Mouse (Mus musculus) G1E (cell line): ENCODE results near the gene Astn2. TPM values are rescaled to one million over a fixed set of nuclear protein-coding genes. Genes with fewer than 3 reads are reported as not detected.

Experiments
- ATAC-seq: 2 replicates; pipeline ENCODE4 v1.8.0; 2016; ENCODE audit warnings: mild to moderate bottlenecking; ENCODE audit not compliant: insufficient number of reproducible peaks, poor library complexity, low FRiP score, severe bottlenecking; ENCODE audit errors: extremely low read depth
- DNase-seq: peaks from one replicate; pipeline ENCODE4 v3.0.0; 2012; ENCODE audit warnings: low spot score
- H3K27me3 ChIP-seq: 2 replicates; pipeline ENCODE4 v1.6.1; 2012; ENCODE audit warnings: mild to moderate bottlenecking, low read length, inconsistent platforms; ENCODE audit not compliant: insufficient read depth
- H3K36me3 ChIP-seq: replicated peaks from 2 replicates; pipeline ENCODE3; 2012; ENCODE audit warnings: mild to moderate bottlenecking, inconsistent platforms
- H3K4me1 ChIP-seq: 2 replicates; pipeline ENCODE4 v1.6.1; 2012; ENCODE audit warnings: low read depth, low read length, inconsistent platforms, mixed read lengths; ENCODE audit not compliant: insufficient read depth
- H3K4me3 ChIP-seq: 2 replicates; pipeline ENCODE4 v1.5.1; 2012; ENCODE audit warnings: low read depth, mild to moderate bottlenecking, inconsistent platforms, low read length, moderate library complexity, mixed read lengths
- H3K9me3 ChIP-seq: replicated peaks from 2 replicates; pipeline ENCODE4 v1.6.1; 2012; ENCODE audit warnings: inconsistent platforms
- CTCF ChIP-seq: IDR thresholded peaks from 2 replicates; pipeline ENCODE4 v1.5.1; 2012; ENCODE audit warnings: low read depth, low read length, inconsistent platforms, mixed read lengths
- GATA1 ChIP-seq: IDR thresholded peaks from 2 replicates; pipeline ENCODE4 v1.6.1; 2012; ENCODE audit warnings: borderline replicate concordance, low read length, inconsistent platforms, mixed read lengths
- GATA2 ChIP-seq: IDR thresholded peaks from 2 replicates; pipeline ENCODE4 v1.6.1; 2012; ENCODE audit warnings: low read depth, low read length, inconsistent platforms, borderline replicate concordance
- POLR2AphosphoS5 ChIP-seq: IDR thresholded peaks from 2 replicates; pipeline ENCODE4 v1.6.1; 2012; ENCODE audit warnings: low read depth, low read length, inconsistent platforms; ENCODE audit not compliant: insufficient replicate concordance
- TAL1 ChIP-seq: conservative IDR thresholded peaks from 2 replicates; pipeline ENCODE4 v1.6.1; 2012; ENCODE audit warnings: low read depth, low read length, inconsistent platforms, mixed read lengths
- polyA plus RNA-seq: library from polyadenylated mRNA; stranded (reverse); fragments of >175 nt; gene quantifications from 2 replicates; pipeline ENCODE4 v1.2.3, GENCODE M21; 2012
- total RNA-seq, 2 experiments: library from RNA; stranded (forward) in 1 of 2; stranded (reverse) in 1 of 2; fragments of 200-1000 nt in 1 of 2; fragments of >200 nt in 1 of 2; fragmentation: Nextera tagmentation in 1 of 2; gene quantifications; 2 replicates each; pipeline ENCODE4 v1.2.3; 2014 to 2017

Astn2 gene
- total and polyA plus RNA-seq, 3 experiments, result not detected

DNA sequence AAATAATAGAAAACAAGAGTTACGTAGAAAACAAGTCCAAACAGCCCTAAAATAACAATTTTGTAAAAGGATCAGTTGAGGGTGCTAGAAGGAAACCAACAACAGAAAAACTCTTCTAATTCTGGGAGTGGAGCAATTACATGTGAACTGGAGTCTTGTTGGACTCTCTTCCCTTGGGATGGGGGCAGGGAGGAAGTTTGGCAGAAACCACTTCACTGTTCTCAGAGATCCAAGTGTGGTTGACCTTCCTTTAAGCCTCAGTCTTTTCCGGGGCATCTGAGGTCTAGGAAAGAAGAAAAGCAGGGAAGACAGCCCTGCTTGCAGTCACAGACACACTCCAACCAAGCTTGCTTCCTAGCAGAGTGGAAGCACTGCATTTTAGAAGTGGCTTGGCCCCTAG is 896.3 kb downstream of the Astn2 start:
- no peaks in the 10 kb centered on the region for H3K36me3 ChIP-seq
- no peak for DNase-seq
- H3K9me3 ChIP-seq, result no peaks in the 10 kb centered on the region
- no peak for ATAC-seq
- H3K27me3 ChIP-seq, result no peaks in the 10 kb centered on the region
- no peak overlapping the region for H3K4me3 ChIP-seq
- no peaks in the 10 kb centered on the region for H3K4me1 ChIP-seq
- no peak for TF ChIP-seq GATA1
- TF ChIP-seq TAL1, result no peak
- TF ChIP-seq GATA2, result no peak
- TF ChIP-seq POLR2AphosphoS5, result no peak
- TF ChIP-seq CTCF, result no peak

DNA sequence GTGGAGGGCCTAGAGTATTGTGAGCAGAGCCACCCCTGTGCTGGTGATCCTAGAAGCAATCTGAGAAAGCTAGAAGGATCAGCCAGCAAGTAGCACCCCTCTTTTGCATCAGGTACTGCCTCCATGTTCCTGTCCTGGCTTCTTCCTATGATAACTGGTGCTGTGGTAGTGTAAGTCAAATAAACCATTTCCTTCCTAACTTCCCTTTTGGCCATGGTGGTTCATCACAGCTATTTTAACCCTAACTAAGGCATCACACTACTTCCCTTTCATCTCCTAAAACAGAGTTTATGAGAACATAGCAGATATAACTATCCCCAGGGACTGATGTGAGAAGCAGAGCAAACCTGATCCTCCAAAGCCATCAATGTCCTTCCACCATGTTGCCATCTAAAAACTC is 897.5 kb downstream of the Astn2 start:
- no peaks in the 10 kb centered on the region for H3K9me3 ChIP-seq
- no peak for DNase-seq
- H3K27me3 ChIP-seq, result no peaks in the 10 kb centered on the region
- H3K36me3 ChIP-seq, result no peaks in the 10 kb centered on the region
- ATAC-seq, result no peak
- no peak overlapping the region for H3K4me3 ChIP-seq
- no peaks in the 10 kb centered on the region for H3K4me1 ChIP-seq
- TF ChIP-seq GATA1 (no peak), POLR2AphosphoS5 (no peak)

DNA sequence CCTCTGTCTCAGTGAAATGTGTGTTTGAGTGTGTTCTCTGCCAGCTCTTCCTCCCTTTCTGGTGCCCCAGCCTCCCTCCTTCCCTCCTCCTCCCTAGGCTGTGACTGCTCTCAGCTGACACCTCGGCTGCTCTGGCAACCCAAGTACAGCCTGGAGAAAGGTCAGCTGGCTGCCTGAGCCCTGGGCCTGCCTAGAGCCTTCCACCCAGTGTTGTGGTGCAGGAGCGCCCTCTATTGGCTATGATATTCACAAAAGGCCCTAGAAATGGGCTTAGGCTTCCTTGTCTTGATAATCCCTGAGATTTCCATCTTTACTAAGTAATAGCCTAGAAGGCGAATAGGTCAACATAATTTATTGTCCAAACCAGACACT is 908.0 kb downstream of the Astn2 start:
- Histone ChIP-seq H3K4me1 (no peaks in the 10 kb centered on the region), H3K36me3 (no peaks in the 10 kb centered on the region), H3K9me3 (peaks cover 16% of the 10 kb centered on the region), H3K27me3 (no peaks in the 10 kb centered on the region), H3K4me3 (no peak overlapping the region)
- ATAC-seq (no peak), DNase-seq (no peak)
- TF ChIP-seq CTCF, result no peak

- no peak overlapping the region for H3K4me3 ChIP-seq
- DNase-seq, result no peak
- H3K36me3 ChIP-seq, result no peaks in the 10 kb centered on the region
- H3K9me3 ChIP-seq, result peaks cover 13% of the 10 kb centered on the region
- TF ChIP-seq CTCF (no peak), POLR2AphosphoS5 (no peak), GATA1 (no peak), GATA2 (no peak), TAL1 (no peak)
- no peak for ATAC-seq
- H3K4me1 ChIP-seq, result no peaks in the 10 kb centered on the region
- H3K27me3 ChIP-seq, result no peaks in the 10 kb centered on the region
Observed at GRCm38 (mm10) chr4:65495705-65496462, 908.5 kb downstream of the Astn2 start.

GRCm38 (mm10) chr4:65491541-65491940 is 912.9 kb downstream of the Astn2 start:
- DNase-seq, result no peak
- Histone ChIP-seq H3K36me3 (no peaks in the 10 kb centered on the region), H3K4me3 (no peak overlapping the region), H3K9me3 (peaks cover 10% of the 10 kb centered on the region), H3K4me1 (no peaks in the 10 kb centered on the region), H3K27me3 (no peaks in the 10 kb centered on the region)
- ATAC-seq, result no peak
- TF ChIP-seq POLR2AphosphoS5 (no peak), TAL1 (no peak), GATA2 (no peak), CTCF (no peak), GATA1 (no peak)

GRCm38 (mm10) chr4:65489711-65490110 is 914.7 kb downstream of the Astn2 start:
- no peak overlapping the region for H3K4me3 ChIP-seq
- TF ChIP-seq TAL1, result no peak
- TF ChIP-seq GATA1, result no peak
- no peak for TF ChIP-seq POLR2AphosphoS5
- no peak for TF ChIP-seq CTCF
- TF ChIP-seq GATA2, result no peak
- H3K36me3 ChIP-seq, result no peaks in the 10 kb centered on the region
- 0 out of 2 replicates have a peak, but pooled peaks cover 4% of the 10 kb centered on the region for H3K9me3 ChIP-seq
- no peaks in the 10 kb centered on the region for H3K27me3 ChIP-seq
- DNase-seq (no peak), ATAC-seq (no peak)
- H3K4me1 ChIP-seq, result no peaks in the 10 kb centered on the region

DNA sequence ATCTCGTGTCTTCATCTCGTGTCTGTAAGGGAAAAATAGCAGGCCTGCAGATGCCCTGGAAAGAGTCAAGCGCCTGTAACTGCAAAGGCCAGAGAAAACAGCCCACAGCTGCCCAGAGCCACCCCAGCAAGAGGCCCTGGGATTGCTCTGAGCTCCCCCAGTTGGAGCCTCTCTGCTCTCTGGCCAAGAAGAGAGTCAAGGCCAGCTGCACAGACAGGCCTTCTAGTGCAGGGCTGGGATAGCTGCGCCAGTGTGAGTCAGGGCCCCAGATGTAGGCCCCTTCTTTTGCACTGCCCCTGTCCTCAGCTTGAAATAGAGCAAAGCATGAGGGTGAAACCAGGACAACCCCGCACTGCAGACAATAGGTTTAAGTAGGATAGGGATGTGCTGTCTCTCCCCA is 922.8 kb downstream of the Astn2 start:
- TF ChIP-seq POLR2AphosphoS5, result no peak
- TF ChIP-seq GATA2, result no peak
- TF ChIP-seq GATA1, result no peak
- TF ChIP-seq CTCF, result no peak
- no peak for TF ChIP-seq TAL1
- DNase-seq (no peak), ATAC-seq (no peak)
- no peaks in the 10 kb centered on the region for H3K27me3 ChIP-seq
- H3K9me3 ChIP-seq, result peaks cover 6% of the 10 kb centered on the region; the same call in 1 of the 2 replicates
- H3K4me3 ChIP-seq, result no peak overlapping the region
- H3K36me3 ChIP-seq, result no peaks in the 10 kb centered on the region
- no peaks in the 10 kb centered on the region for H3K4me1 ChIP-seq
